Mouse (Mus musculus) liver, postnatal 0 days (tissue): ENCODE results near the gene Brca2. TPM values are rescaled to one million over a fixed set of nuclear protein-coding genes. Genes with fewer than 3 reads are reported as not detected.

Experiments
- ATAC-seq: fragments of 200-750 bp; cut with Nextera tagmentation; 2 replicates; pipeline ENCODE4 v1.8.0; 2017; ENCODE audit warnings: mild to moderate bottlenecking, moderate library complexity
- DNase-seq: peaks from one replicate; pipeline ENCODE4 v3.0.0-alpha.2; 2016
- H3K27ac ChIP-seq: fragments of 300-500 bp; sonication (generic); 2 replicates; pipeline ENCODE4 v1.5.1; 2014; ENCODE audit warnings: antibody characterized with exemption, moderate library complexity, mild to moderate bottlenecking, low read depth
- H3K27me3 ChIP-seq: fragments of 300-500 bp; sonication (generic); 2 replicates; pipeline ENCODE4 v1.6.1; 2014; ENCODE audit warnings: low read length, control low read depth, mixed read lengths; ENCODE audit not compliant: insufficient read depth
- H3K36me3 ChIP-seq: fragments of 300-500 bp; sonication (generic); replicated peaks from 2 replicates; pipeline ENCODE4 v1.6.1; 2014; ENCODE audit warnings: mild to moderate bottlenecking, control low read depth, low read length, moderate library complexity, mixed read lengths; ENCODE audit not compliant: insufficient read depth
- H3K4me1 ChIP-seq: fragments of 300-500 bp; sonication (generic); 2 replicates; pipeline ENCODE4 v1.6.1; 2014; ENCODE audit warnings: antibody characterized with exemption, mild to moderate bottlenecking, control low read depth; ENCODE audit not compliant: insufficient read depth
- H3K4me2 ChIP-seq: fragments of 300-500 bp; sonication (generic); 2 replicates; pipeline ENCODE4 v1.6.1; 2014; ENCODE audit warnings: low read depth, mild to moderate bottlenecking, low read length, moderate library complexity, mixed read lengths
- H3K4me3 ChIP-seq: fragments of 300-500 bp; sonication (generic); 2 replicates; pipeline ENCODE4 v1.5.1; 2014; ENCODE audit warnings: low read depth, low read length
- H3K9ac ChIP-seq: fragments of 300-500 bp; sonication (generic); replicated peaks from 2 replicates; pipeline ENCODE4 v1.6.1; 2014; ENCODE audit warnings: mild to moderate bottlenecking, moderate library complexity
- H3K9me3 ChIP-seq: fragments of 300-500 bp; sonication (generic); 2 replicates; pipeline ENCODE4 v1.6.1; 2016; ENCODE audit warnings: mild to moderate bottlenecking, control low read depth, low read length, mixed read lengths
- CTCF ChIP-seq: sonication (generic); IDR thresholded peaks from 2 replicates; pipeline ENCODE4 v1.5.1; 2016; ENCODE audit warnings: antibody characterized with exemption, low read depth
- EP300 ChIP-seq: IDR thresholded peaks from 2 replicates; pipeline ENCODE4 v1.6.1; 2016; ENCODE audit warnings: antibody characterized with exemption, low read depth, mild to moderate bottlenecking
- WGBS: fragments of 180-500 bp; shearing (Covaris S2); extraction: QIAGEN DNeasy Blood & Tissue Kit; methylation state at CpG from one replicate; pipeline ENCODE4 v1.1.7; 2014; ENCODE audit not compliant: insufficient replicate concordance; 5-methylcytosine and 5-hydroxymethylcytosine counted together
- polyA plus RNA-seq: library from polyadenylated mRNA; unstranded; fragments of >200 nt; fragmentation: Nextera tagmentation; extraction: Ambion mirVana; gene quantifications from 2 replicates; pipeline ENCODE4 v1.2.1, GENCODE M21; 2015

The Brca2 gene
- polyA plus RNA-seq, 1 experiment from 2014 or later: 12.6 TPM

DNA sequence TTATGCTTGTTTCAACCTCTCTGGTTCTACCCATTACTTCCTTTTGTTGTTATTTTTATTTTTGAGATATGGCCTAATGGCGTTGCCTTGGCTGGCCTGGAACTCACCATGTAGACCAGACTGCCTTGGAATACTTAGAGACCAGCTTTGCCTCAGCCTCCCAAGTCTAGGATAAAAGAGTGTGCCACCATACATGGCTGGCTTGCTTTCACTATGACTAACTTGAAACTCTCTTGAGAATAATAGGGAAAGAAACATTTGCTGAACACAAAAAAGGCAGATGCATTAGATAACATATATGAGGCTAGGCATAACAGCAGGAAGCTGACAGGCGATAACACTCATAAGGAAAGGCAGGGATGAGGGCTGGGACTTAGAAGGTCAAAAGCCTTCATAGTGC lies 91.6 kb downstream of the Brca2 start:
- DNase-seq (no peak), ATAC-seq (no peak; the same call in 1 of the 2 replicates)
- WGBS: 77% methylated on average over 2 of the region's 2 CpGs
- peaks cover 6% of the 10 kb centered on the region; the same call in 1 of the 2 replicates for H3K4me1 ChIP-seq
- H3K36me3 ChIP-seq: no peaks in the 10 kb centered on the region; the same call in 1 of the 2 replicates
- no peak overlapping the region for H3K9ac ChIP-seq
- TF ChIP-seq EP300: peak; percentile 18; the same call in 1 of the 2 replicates
- no peak for TF ChIP-seq CTCF
- H3K4me3 ChIP-seq: no peak overlapping the region
- H3K9me3 ChIP-seq: no peaks in the 10 kb centered on the region
- no peak overlapping the region for H3K4me2 ChIP-seq
- H3K27me3 ChIP-seq: no peaks in the 10 kb centered on the region
- H3K27ac ChIP-seq: no peak overlapping the region

DNA sequence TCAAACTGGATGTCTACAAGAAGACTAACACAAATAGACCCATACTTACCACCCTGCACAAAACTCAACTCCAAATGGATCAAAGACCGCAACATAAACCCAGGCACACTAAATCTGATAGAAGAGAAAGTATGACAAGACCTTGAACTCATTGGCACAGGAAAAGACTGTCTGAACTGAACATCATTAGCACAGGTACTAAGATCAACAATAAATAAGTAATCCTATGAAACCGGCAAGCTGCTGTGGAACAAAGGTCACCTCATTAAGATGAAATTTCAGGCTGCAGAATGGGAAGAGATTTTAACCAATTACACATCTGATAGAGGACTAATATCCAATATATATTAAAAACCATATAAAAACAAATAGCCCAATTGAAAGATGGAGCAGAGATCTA lies 93.8 kb downstream of the Brca2 start:
- Histone ChIP-seq H3K27me3 (no peaks in the 10 kb centered on the region), H3K4me2 (no peak overlapping the region), H3K9ac (no peak overlapping the region), H3K36me3 (no peaks in the 10 kb centered on the region; the same call in 1 of the 2 replicates), H3K4me1 (peaks cover 6% of the 10 kb centered on the region), H3K9me3 (no peaks in the 10 kb centered on the region), H3K27ac (no peak overlapping the region), H3K4me3 (no peak overlapping the region)
- ATAC-seq (no peak), DNase-seq (no peak)
- TF ChIP-seq CTCF (no peak), EP300 (no peak)
- 85% methylated on average over 2 of the region's 2 CpGs for WGBS

DNA sequence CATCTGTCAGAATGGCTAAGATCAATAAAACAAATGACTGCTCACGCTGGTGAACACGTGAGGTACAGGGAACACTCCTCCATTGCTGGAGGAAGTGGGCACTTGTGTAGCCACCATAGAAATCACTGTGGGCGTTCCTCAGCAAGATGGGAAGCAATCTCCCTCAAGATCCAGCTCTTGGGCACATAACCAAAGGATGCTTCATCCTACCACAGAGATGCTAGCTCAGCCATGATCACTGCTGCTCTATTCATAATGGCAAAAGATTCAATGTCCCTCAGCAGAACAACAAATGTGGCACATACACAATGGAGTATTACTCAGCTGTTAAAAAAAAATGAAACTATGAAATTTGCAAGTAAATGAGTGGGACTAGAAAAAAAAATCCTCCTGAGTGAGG lies 94.3 kb downstream of the Brca2 start:
- H3K4me2 ChIP-seq: no peak overlapping the region
- WGBS: 67% methylated on average over 3 of the region's 3 CpGs
- no peaks in the 10 kb centered on the region; the same call in 1 of the 2 replicates for H3K36me3 ChIP-seq
- no peak overlapping the region for H3K9ac ChIP-seq
- TF ChIP-seq EP300 (no peak), CTCF (no peak)
- H3K27me3 ChIP-seq: no peaks in the 10 kb centered on the region
- H3K4me3 ChIP-seq: no peak overlapping the region
- DNase-seq (no peak), ATAC-seq (no peak)
- H3K27ac ChIP-seq: no peak overlapping the region
- peaks cover 7% of the 10 kb centered on the region for H3K4me1 ChIP-seq
- H3K9me3 ChIP-seq: no peaks in the 10 kb centered on the region

DNA sequence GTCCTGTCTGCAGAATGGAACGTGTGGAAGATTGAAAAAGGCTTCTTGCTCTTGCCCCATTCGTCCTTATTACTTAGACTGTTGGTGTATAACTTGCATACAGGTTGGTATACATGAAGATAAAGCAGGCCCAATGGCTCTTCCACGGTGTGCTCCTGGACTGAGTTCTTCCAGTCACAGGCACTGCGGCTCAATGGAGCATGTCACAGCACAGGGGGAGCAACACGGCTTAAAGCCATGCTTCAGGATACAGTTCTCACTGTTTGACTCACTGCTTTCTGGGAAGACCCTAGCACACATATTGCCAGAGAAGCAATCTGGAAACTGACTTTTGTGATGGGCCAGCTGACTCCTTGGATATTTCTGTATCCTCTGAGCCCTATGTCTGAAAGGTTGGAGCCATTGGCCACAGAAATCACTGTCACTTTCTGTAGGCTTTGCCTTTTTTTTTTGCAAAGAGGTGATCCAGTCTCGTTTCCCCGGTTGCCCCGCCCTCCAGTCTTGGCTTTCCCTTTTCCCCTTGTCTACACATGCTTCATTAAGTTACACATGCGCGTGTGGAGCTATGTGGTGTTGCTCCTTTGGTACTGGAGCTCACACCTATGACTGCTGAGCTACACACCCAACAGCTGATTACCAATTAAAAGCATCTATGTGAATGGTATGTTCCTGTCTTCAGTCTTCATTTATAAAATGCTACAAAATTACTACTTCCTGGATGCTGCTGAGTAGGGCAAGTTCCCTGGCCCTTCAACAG lies 96.3 kb downstream of the Brca2 start:
- H3K27ac ChIP-seq: no peak overlapping the region
- WGBS: 85% methylated on average over 10 of the region's 10 CpGs
- no peak overlapping the region for H3K4me3 ChIP-seq
- ATAC-seq (no peak), DNase-seq (no peak)
- no peaks in the 10 kb centered on the region for H3K9me3 ChIP-seq
- no peaks in the 10 kb centered on the region for H3K27me3 ChIP-seq
- H3K4me2 ChIP-seq: no peak overlapping the region
- TF ChIP-seq CTCF: no peak
- no peak overlapping the region for H3K9ac ChIP-seq
- peaks cover 16% of the 10 kb centered on the region for H3K4me1 ChIP-seq
- H3K36me3 ChIP-seq: no peaks in the 10 kb centered on the region

Other genes starting within 250 kb of the Brca2 start
- not detected in 2 replicates for gene Zar1l, start 4.5 kb upstream of the Brca2 start, polyA plus RNA-seq
- 34.0 and 39.8 TPM in 2 replicates for gene N4bp2l1, start 74.6 kb downstream of the Brca2 start, polyA plus RNA-seq
- gene N4bp2l2, start 143.6 kb downstream of the Brca2 start, polyA plus RNA-seq: 21.4 and 24.7 TPM in 2 replicates
- 4.4 and 5.2 TPM in 2 replicates for gene Pds5b, start 151.1 kb downstream of the Brca2 start, polyA plus RNA-seq